Mouse (Mus musculus) small intestine, adult 2 months (tissue): ENCODE results near the gene Tcn2. TPM values are rescaled to one million over a fixed set of nuclear protein-coding genes. Genes with fewer than 3 reads are reported as not detected.

Source experiments
- H3K27ac ChIP-seq: fragments of 200-500 bp; 2 replicates; pipeline ENCODE4 v1.5.1; 2012; ENCODE audit warnings: low read depth, low read length, control low read depth, inconsistent platforms; ENCODE audit not compliant: insufficient read depth
- H3K27me3 ChIP-seq: fragments of 200-500 bp; 2 replicates; pipeline ENCODE4 v1.6.1; 2012; ENCODE audit warnings: mild to moderate bottlenecking, moderate library complexity, low read length, inconsistent platforms; ENCODE audit not compliant: control insufficient read depth, insufficient read depth
- H3K36me3 ChIP-seq: fragments of 200-500 bp; 2 replicates; pipeline ENCODE4 v1.6.1; 2012; ENCODE audit warnings: mild to moderate bottlenecking, low read length, control low read depth, inconsistent platforms; ENCODE audit not compliant: control insufficient read depth, insufficient read depth
- H3K4me1 ChIP-seq: fragments of 200-500 bp; 2 replicates; pipeline ENCODE4 v1.6.1; 2012; ENCODE audit warnings: low read length, inconsistent platforms, mixed read lengths; ENCODE audit not compliant: control insufficient read depth, insufficient read depth, insufficient read length
- H3K4me3 ChIP-seq: fragments of 200-500 bp; 2 replicates; pipeline ENCODE4 v1.5.1; 2012; ENCODE audit warnings: low read depth, mild to moderate bottlenecking, control low read depth, inconsistent platforms, low read length, moderate library complexity
- CTCF ChIP-seq: fragments of 200-500 bp; IDR thresholded peaks from 2 replicates; pipeline ENCODE4 v1.5.1; 2012; ENCODE audit warnings: low read depth, mild to moderate bottlenecking, control low read depth, inconsistent platforms, low read length, moderate library complexity, mixed read lengths; ENCODE audit not compliant: insufficient replicate concordance, insufficient read length; ENCODE audit errors: extremely low read depth
- POLR2A ChIP-seq: fragments of 200-500 bp; IDR thresholded peaks from 2 replicates; pipeline ENCODE4 v1.6.1; 2012; ENCODE audit warnings: low read depth, mild to moderate bottlenecking, control low read depth, inconsistent platforms, low read length, moderate library complexity
- WGBS: fragments of 180-500 bp; shearing (Covaris S2); methylation state at CpG from one replicate; pipeline ENCODE4 v1.1.7; 2018; 5-methylcytosine and 5-hydroxymethylcytosine counted together
- polyA plus RNA-seq: library from polyadenylated mRNA; depleted of rRNA; stranded (reverse); fragments of >200 nt; gene quantifications from 2 replicates; pipeline ENCODE4 v1.2.3, GENCODE M21; 2012

Gene Tcn2
- polyA plus RNA-seq, 1 experiment = 452 TPM

- H3K4me3 ChIP-seq = no peak overlapping the region
- H3K27ac ChIP-seq = no peak overlapping the region
- H3K36me3 ChIP-seq = no peaks in the 10 kb centered on the region
- no peaks in the 10 kb centered on the region for H3K4me1 ChIP-seq
- TF ChIP-seq POLR2A = no peak
- TF ChIP-seq CTCF = no peak
- H3K27me3 ChIP-seq = no peaks in the 10 kb centered on the region
- WGBS = 34% methylated on average over 1 of the region's 1 CpGs
Measured at GRCm38 (mm10) chr11:3946386-3946785, 14.4 kb upstream of the Tcn2 start.

GRCm38 (mm10) chr11:3941371-3941770 is 9.4 kb upstream of the Tcn2 start:
- no peaks in the 10 kb centered on the region for H3K36me3 ChIP-seq
- no peak overlapping the region for H3K27ac ChIP-seq
- 81% methylated on average over 7 of the region's 7 CpGs for WGBS
- TF ChIP-seq CTCF (no peak), POLR2A (no peak)
- no peaks in the 10 kb centered on the region for H3K27me3 ChIP-seq
- no peak overlapping the region for H3K4me3 ChIP-seq
- H3K4me1 ChIP-seq = no peaks in the 10 kb centered on the region

GRCm38 (mm10) chr11:3937321-3937874 is 5.4 kb upstream of the Tcn2 start:
- 49% methylated on average over 13 of the region's 13 CpGs for WGBS
- Histone ChIP-seq H3K27ac (no peak overlapping the region), H3K4me1 (no peaks in the 10 kb centered on the region; the same call in 1 of the 2 replicates), H3K27me3 (no peaks in the 10 kb centered on the region), H3K4me3 (no peak overlapping the region), H3K36me3 (no peaks in the 10 kb centered on the region)
- no peak for TF ChIP-seq CTCF
- TF ChIP-seq POLR2A = no peak

- no peak for TF ChIP-seq POLR2A
- H3K27me3 ChIP-seq = no peaks in the 10 kb centered on the region
- WGBS = 81% methylated on average over 3 of the region's 3 CpGs
- H3K4me1 ChIP-seq = no peaks in the 10 kb centered on the region; the same call in 1 of the 2 replicates
- H3K27ac ChIP-seq = no peak overlapping the region
- no peaks in the 10 kb centered on the region for H3K36me3 ChIP-seq
- no peak overlapping the region for H3K4me3 ChIP-seq
Measured at GRCm38 (mm10) chr11:3936318-3936717, 4.4 kb upstream of the Tcn2 start.

GRCm38 (mm10) chr11:3935135-3935534 is 3.2 kb upstream of the Tcn2 start:
- no peaks in the 10 kb centered on the region for H3K27me3 ChIP-seq
- TF ChIP-seq POLR2A = no peak
- TF ChIP-seq CTCF = no peak
- H3K27ac ChIP-seq = no peak overlapping the region
- no peaks in the 10 kb centered on the region; the same call in 1 of the 2 replicates for H3K4me1 ChIP-seq
- H3K4me3 ChIP-seq = no peak overlapping the region
- 75% methylated on average over 4 of the region's 4 CpGs for WGBS
- no peaks in the 10 kb centered on the region for H3K36me3 ChIP-seq

GRCm38 (mm10) chr11:3933756-3934285 is 1.9 kb upstream of the Tcn2 start:
- no peaks in the 10 kb centered on the region; the same call in 1 of the 2 replicates for H3K4me1 ChIP-seq
- H3K36me3 ChIP-seq = no peaks in the 10 kb centered on the region; the same call in 1 of the 2 replicates
- TF ChIP-seq CTCF (no peak), POLR2A (no peak)
- no peaks in the 10 kb centered on the region for H3K27me3 ChIP-seq
- no peak overlapping the region for H3K4me3 ChIP-seq
- WGBS = 87% methylated on average over 9 of the region's 9 CpGs
- H3K27ac ChIP-seq = no peak overlapping the region

- no peaks in the 10 kb centered on the region; the same call in 1 of the 2 replicates for H3K4me1 ChIP-seq
- TF ChIP-seq CTCF (no peak), POLR2A (no peak)
- H3K27me3 ChIP-seq = no peaks in the 10 kb centered on the region
- H3K4me3 ChIP-seq = peak overlapping the region; percentile 68
- 39% methylated on average over 6 of the region's 6 CpGs for WGBS
- H3K27ac ChIP-seq = no peak overlapping the region
- peaks cover 14% of the 10 kb centered on the region for H3K36me3 ChIP-seq
Measured at GRCm38 (mm10) chr11:3930931-3931330, 1.0 kb downstream of the Tcn2 start.
